In genomic region chr4:74258538-74258937, GRCm38 (mm10) we compare ENCODE assay signal across 20 mouse cellular contexts.
"Had no signal": no experiment of that assay in that cellular context is flagged by ENCODE, and none has a peak within 500 bp of the region (broad histone marks: within the 10 kb centered on the region; RNA-seq: fewer than 3 reads in every experiment).

No protein-coding gene starts in this region.

- H3K9me3 ChIP-seq: kidney, embryonic 15.5 days; limb, embryonic 10.5 days; limb, embryonic 13.5 days; liver, embryonic 12.5 days; liver, embryonic 15.5 days; lung, embryonic 15.5 days; stomach, embryonic 15.5 days had no signal

- ATAC-seq: liver, embryonic 12.5 days had no signal

- H3K36me3 ChIP-seq: limb, embryonic 10.5 days; liver, embryonic 15.5 days; lung, embryonic 15.5 days; stomach, embryonic 15.5 days had no signal

- H3K4me3 ChIP-seq: kidney, embryonic 15.5 days; layer of hippocampus, adult 2 months; limb, embryonic 10.5 days; limb, embryonic 13.5 days; liver, embryonic 12.5 days; liver, embryonic 15.5 days; lung, embryonic 15.5 days; stomach, embryonic 15.5 days had no signal

- H3K27ac ChIP-seq: kidney, embryonic 15.5 days; layer of hippocampus, adult 2 months; limb, embryonic 10.5 days; limb, embryonic 13.5 days; liver, embryonic 12.5 days; liver, embryonic 15.5 days; lung, embryonic 15.5 days; stomach, embryonic 15.5 days had no signal

- H3K27me3 ChIP-seq: kidney, embryonic 15.5 days; limb, embryonic 13.5 days; liver, embryonic 12.5 days; liver, embryonic 15.5 days; lung, embryonic 15.5 days; stomach, embryonic 15.5 days had no signal

- H3K4me2 ChIP-seq: kidney, embryonic 15.5 days; limb, embryonic 13.5 days; liver, embryonic 12.5 days; liver, embryonic 15.5 days; lung, embryonic 15.5 days; stomach, embryonic 15.5 days had no signal

- H3K4me1 ChIP-seq: kidney, embryonic 15.5 days; limb, embryonic 10.5 days; limb, embryonic 13.5 days; stomach, embryonic 15.5 days had no signal

- H3K9ac ChIP-seq: kidney, embryonic 15.5 days; limb, embryonic 13.5 days; liver, embryonic 12.5 days; liver, embryonic 15.5 days; lung, embryonic 15.5 days; stomach, embryonic 15.5 days had no signal

- DNase-seq: kidney, adult 11 months; kidney, adult 8-10 months; kidney, postnatal 14 days; layer of hippocampus, adult 9-11 months; liver; lung, adult 18-20 months; lung, postnatal 10 days; lung, postnatal 4 days; midbrain, embryonic 14.5 days; right cerebral cortex, postnatal 25 days; spleen, adult 18-20 months; thymus, postnatal 25 days had no signal
